Mouse (Mus musculus) MEL (cell line): ENCODE data around the gene Hck. TPM values are rescaled to one million over a fixed set of nuclear protein-coding genes. Genes with fewer than 3 reads are reported as not detected.

Source experiments
- DNase-seq: peaks from one replicate; pipeline ENCODE4 v3.0.0; 2011; ENCODE audit warnings: low read depth, low spot score
- H3K27ac ChIP-seq: 2 replicates; pipeline ENCODE4 v1.5.1; 2012; ENCODE audit warnings: low read depth, mild to moderate bottlenecking, control low read depth, low read length, moderate library complexity; ENCODE audit not compliant: control insufficient read depth
- H3K27me3 ChIP-seq, 2 experiments: fragments of 150-350 bp in 1 of 2; sonication (generic) in 1 of 2; 2 replicates each; pipeline ENCODE4 v1.6.1; 2012; ENCODE audit warnings: low read length in 2 of 2, mild to moderate bottlenecking in 2 of 2, improper control_type of control experiment in 1 of 2, moderate library complexity in 1 of 2; ENCODE audit not compliant: insufficient read depth in 2 of 2, control insufficient read depth in 1 of 2
- H3K36me3 ChIP-seq, 2 experiments: 2 replicates each; pipeline ENCODE4 v1.6.1; 2012 to 2014; ENCODE audit warnings: low read length in 2 of 2, improper control_type of control experiment in 1 of 2, inconsistent platforms in 1 of 2, mild to moderate bottlenecking in 1 of 2; ENCODE audit not compliant: insufficient read depth in 2 of 2, control insufficient read depth in 1 of 2
- H3K4me1 ChIP-seq, 2 experiments: fragments of 150-350 bp in 1 of 2; sonication (generic) in 1 of 2; 2 replicates each; pipeline ENCODE4 v1.6.1; 2012; ENCODE audit warnings: low read length in 2 of 2, improper control_type of control experiment in 1 of 2, mild to moderate bottlenecking in 1 of 2; ENCODE audit not compliant: insufficient read depth in 2 of 2, control insufficient read depth in 1 of 2
- H3K4me3 ChIP-seq, 2 experiments: fragments of 150-350 bp in 1 of 2; sonication (generic) in 1 of 2; 2 replicates each; pipeline ENCODE4 v1.5.1; 2012; ENCODE audit warnings: low read depth in 2 of 2, low read length in 2 of 2, mild to moderate bottlenecking in 2 of 2, moderate library complexity in 2 of 2, control low read depth in 1 of 2, improper control_type of control experiment in 1 of 2; ENCODE audit not compliant: control insufficient read depth in 1 of 2, insufficient read depth in 1 of 2
- H3K79me2 ChIP-seq: 2 replicates; pipeline ENCODE4 v1.6.1; 2012; ENCODE audit warnings: mild to moderate bottlenecking, low read length, moderate library complexity; ENCODE audit not compliant: control insufficient read depth, poor library complexity, insufficient read depth
- H3K9ac ChIP-seq: 2 replicates; pipeline ENCODE4 v1.6.1; 2012; ENCODE audit warnings: low read depth, mild to moderate bottlenecking, control low read depth, low read length, moderate library complexity; ENCODE audit not compliant: control insufficient read depth, poor library complexity, severe bottlenecking
- H3K9me3 ChIP-seq: fragments of 150-350 bp; sonication (generic); replicated peaks from 2 replicates; pipeline ENCODE4 v1.6.1; 2012; ENCODE audit warnings: mild to moderate bottlenecking, low read length, improper control_type of control experiment, moderate library complexity; ENCODE audit not compliant: insufficient read depth
- CHD1 ChIP-seq: IDR thresholded peaks from 2 replicates; pipeline ENCODE4 v1.6.1; 2012; ENCODE audit warnings: low read depth, mild to moderate bottlenecking, inconsistent platforms, low read length, improper control_type of control experiment
- CHD2 ChIP-seq: IDR thresholded peaks from 2 replicates; pipeline ENCODE4 v1.6.1; 2011; ENCODE audit warnings: low read length, improper control_type of control experiment
- ELF1 ChIP-seq: IDR thresholded peaks from 2 replicates; pipeline ENCODE4 v1.6.1; 2014; ENCODE audit warnings: low read depth, mild to moderate bottlenecking, inconsistent platforms, low read length, improper control_type of control experiment, moderate library complexity
- EP300 ChIP-seq, 2 experiments: IDR thresholded peaks; 2 replicates each; pipeline ENCODE4 v1.6.1; 2011; ENCODE audit warnings: improper control_type of control experiment in 2 of 2, low read length in 2 of 2, low read depth in 1 of 2, mild to moderate bottlenecking in 1 of 2
- GATA1 ChIP-seq: IDR thresholded peaks from 2 replicates; pipeline ENCODE4 v1.6.1; 2011; ENCODE audit warnings: low read depth, low read length, improper control_type of control experiment
- HCFC1 ChIP-seq: IDR thresholded peaks from 2 replicates; pipeline ENCODE4 v1.6.1; 2012; ENCODE audit warnings: low read depth, mild to moderate bottlenecking, inconsistent platforms, low read length, improper control_type of control experiment, moderate library complexity
- JUND ChIP-seq: IDR thresholded peaks from 2 replicates; pipeline ENCODE4 v1.6.1; 2011; ENCODE audit warnings: low read depth, mild to moderate bottlenecking, improper control_type of control experiment, low read length
- MAFK ChIP-seq: IDR thresholded peaks from 2 replicates; pipeline ENCODE4 v1.6.1; 2011; ENCODE audit warnings: low read depth, mild to moderate bottlenecking, low read length, improper control_type of control experiment, borderline replicate concordance
- MAX ChIP-seq: IDR thresholded peaks from 2 replicates; pipeline ENCODE4 v1.6.1; 2011; ENCODE audit warnings: low read length, improper control_type of control experiment
- MEF2A ChIP-seq: IDR thresholded peaks from 2 replicates; pipeline ENCODE4 v1.6.1; 2014; ENCODE audit warnings: low read depth, mild to moderate bottlenecking, inconsistent platforms, low read length, improper control_type of control experiment; ENCODE audit not compliant: poor library complexity, insufficient replicate concordance, severe bottlenecking; ENCODE audit errors: extremely low read depth
- MYC ChIP-seq: IDR thresholded peaks from 2 replicates; pipeline ENCODE4 v1.6.1; 2011; ENCODE audit warnings: low read depth, mild to moderate bottlenecking, low read length, improper control_type of control experiment, moderate library complexity
- NRF1 ChIP-seq: IDR thresholded peaks from 2 replicates; pipeline ENCODE4 v1.6.1; 2014; ENCODE audit warnings: low read depth, mild to moderate bottlenecking, inconsistent platforms, low read length, improper control_type of control experiment, moderate library complexity; ENCODE audit not compliant: poor library complexity, insufficient read depth, severe bottlenecking
- POLR2A ChIP-seq, 2 experiments: IDR thresholded peaks; 2 replicates each; pipeline ENCODE4 v1.6.1; 2011 to 2012; ENCODE audit warnings: low read length in 2 of 2, mild to moderate bottlenecking in 2 of 2, control low read depth in 1 of 2, improper control_type of control experiment in 1 of 2, low read depth in 1 of 2, moderate library complexity in 1 of 2; ENCODE audit not compliant: control insufficient read depth in 1 of 2, insufficient read depth in 1 of 2, poor library complexity in 1 of 2
- POLR2AphosphoS5 ChIP-seq: IDR thresholded peaks from 2 replicates; pipeline ENCODE4 v1.6.1; 2012; ENCODE audit warnings: low read depth, borderline replicate concordance, mild to moderate bottlenecking, inconsistent platforms, low read length, moderate library complexity, mixed read lengths
- RAD21 ChIP-seq: IDR thresholded peaks from 2 replicates; pipeline ENCODE4 v1.6.1; 2011; ENCODE audit warnings: mild to moderate bottlenecking, low read depth, low read length, improper control_type of control experiment
- TAL1 ChIP-seq: IDR thresholded peaks from 2 replicates; pipeline ENCODE4 v1.6.1; 2012; ENCODE audit warnings: mild to moderate bottlenecking, inconsistent platforms, low read length, moderate library complexity, mixed read lengths
- TBP ChIP-seq: IDR thresholded peaks from 2 replicates; pipeline ENCODE4 v1.8.0; 2011; ENCODE audit warnings: low read depth, low read length, improper control_type of control experiment
- TCF12 ChIP-seq: IDR thresholded peaks from 2 replicates; pipeline ENCODE4 v1.6.1; 2014; ENCODE audit warnings: low read depth, mild to moderate bottlenecking, inconsistent platforms, low read length, improper control_type of control experiment, moderate library complexity
- USF2 ChIP-seq, 2 experiments: IDR thresholded peaks; 2 replicates each; pipeline ENCODE4 v1.6.1; 2011 to 2012; ENCODE audit warnings: improper control_type of control experiment in 2 of 2, low read length in 2 of 2, borderline replicate concordance in 1 of 2, inconsistent platforms in 1 of 2, low read depth in 1 of 2, mild to moderate bottlenecking in 1 of 2; ENCODE audit not compliant: insufficient read depth in 1 of 2
- ZKSCAN1 ChIP-seq: IDR thresholded peaks from 2 replicates; pipeline ENCODE4 v1.6.1; 2012; ENCODE audit warnings: low read depth, mild to moderate bottlenecking, inconsistent platforms, low read length, improper control_type of control experiment, moderate library complexity
- ZNF384 ChIP-seq: IDR thresholded peaks from 2 replicates; pipeline ENCODE4 v1.6.1; 2012; ENCODE audit warnings: low read depth, mild to moderate bottlenecking, inconsistent platforms, low read length, improper control_type of control experiment
- polyA plus RNA-seq, 2 experiments: library from polyadenylated mRNA; stranded (reverse) in 1 of 2; unstranded in 1 of 2; fragments of >175 nt in 1 of 2; fragments of >200 nt in 1 of 2; gene quantifications; 2 replicates each; pipeline versions ENCODE4 v1.2.1 to v1.2.4; 2012; ENCODE audit warnings: low replicate concordance in 2 of 2, low read depth in 1 of 2; ENCODE audit not compliant: insufficient read length in 2 of 2, insufficient read depth in 1 of 2, missing spikeins in 1 of 2
- total RNA-seq: library from RNA; depleted of rRNA; stranded (reverse); fragments of 300-350 nt; gene quantifications from 2 replicates; pipeline ENCODE4 v1.2.3, GENCODE M21; 2012

Hck gene
- total and polyA plus RNA-seq, 3 experiments, result not detected

- Histone ChIP-seq H3K27me3 (no peaks in the 10 kb centered on the region), H3K27ac (no peak overlapping the region), H3K4me1 (peaks cover 10 to 22% of the 10 kb centered on the region in 2 experiments), H3K9me3 (no peaks in the 10 kb centered on the region), H3K4me3 (no peak overlapping the region), H3K36me3 (peaks cover 2 to 21% of the 10 kb centered on the region in 2 experiments; a peak in 3 of 4 replicates), H3K9ac (no peak overlapping the region), H3K79me2 (peaks cover 11% of the 10 kb centered on the region)
- DNase-seq, result no peak
- TF ChIP-seq POLR2A (IDR thresholded peaks at IDR 0.05; ENCODE audit: control insufficient read depth in 1 of 2, insufficient read depth in 1 of 2, low read depth in 1 of 2, low read length in 2 of 2, poor library complexity in 1 of 2) (no peak), CHD1 (no peak), GATA1 (no peak), MAX (no peak), USF2 (IDR thresholded peaks at IDR 0.05; ENCODE audit: borderline replicate concordance in 1 of 2, insufficient read depth in 1 of 2, low read depth in 1 of 2, low read length in 2 of 2) (no peak), POLR2AphosphoS5 (no peak), RAD21 (no peak), TAL1 (no peak), MYC (no peak), MAFK (no peak), TCF12 (no peak), TBP (no peak), ELF1 (no peak), CHD2 (no peak), EP300 (IDR thresholded peaks at IDR 0.05; ENCODE audit: low read depth in 1 of 2, low read length in 2 of 2) (no peak), MEF2A (no peak)
These were observed 63.7 kb downstream of the Hck start for GRCm38 (mm10) chr2:153171966-153172365.

- no peak overlapping the region for H3K27ac ChIP-seq
- peaks cover 2% of the 10 kb centered on the region; the same call in 1 of the 2 replicates for H3K79me2 ChIP-seq
- no peaks in the 10 kb centered on the region for H3K9me3 ChIP-seq
- no peak for TF ChIP-seq GATA1
- TF ChIP-seq NRF1, result no peak
- no peak for TF ChIP-seq MAFK
- no peak for TF ChIP-seq JUND
- TF ChIP-seq HCFC1, result no peak
- TF ChIP-seq ZNF384, result no peak
- no peak for TF ChIP-seq MAX
- no peak for TF ChIP-seq ZKSCAN1
- no peak overlapping the region for H3K4me3 ChIP-seq
- no peaks in the 10 kb centered on the region for H3K27me3 ChIP-seq
- DNase-seq, result no peak
- no peaks in the 10 kb centered on the region for H3K36me3 ChIP-seq
- H3K9ac ChIP-seq, result no peak overlapping the region
- H3K4me1 ChIP-seq, result no peaks in the 10 kb centered on the region
These were observed 67.8 kb downstream of the Hck start for GRCm38 (mm10) chr2:153175995-153176570.
